Mouse (Mus musculus): ENCODE data around the gene Cdkn1b. TPM values are rescaled to one million over a fixed set of nuclear protein-coding genes. Genes with fewer than 3 reads are reported as not detected.
A peak's percentile ranks its signal among the peaks of the same experiment; 100 is the strongest.

Gene Cdkn1b
- total RNA-seq, 2 experiments from 2014 or later = 55.5 to 62.2 TPM

DNA sequence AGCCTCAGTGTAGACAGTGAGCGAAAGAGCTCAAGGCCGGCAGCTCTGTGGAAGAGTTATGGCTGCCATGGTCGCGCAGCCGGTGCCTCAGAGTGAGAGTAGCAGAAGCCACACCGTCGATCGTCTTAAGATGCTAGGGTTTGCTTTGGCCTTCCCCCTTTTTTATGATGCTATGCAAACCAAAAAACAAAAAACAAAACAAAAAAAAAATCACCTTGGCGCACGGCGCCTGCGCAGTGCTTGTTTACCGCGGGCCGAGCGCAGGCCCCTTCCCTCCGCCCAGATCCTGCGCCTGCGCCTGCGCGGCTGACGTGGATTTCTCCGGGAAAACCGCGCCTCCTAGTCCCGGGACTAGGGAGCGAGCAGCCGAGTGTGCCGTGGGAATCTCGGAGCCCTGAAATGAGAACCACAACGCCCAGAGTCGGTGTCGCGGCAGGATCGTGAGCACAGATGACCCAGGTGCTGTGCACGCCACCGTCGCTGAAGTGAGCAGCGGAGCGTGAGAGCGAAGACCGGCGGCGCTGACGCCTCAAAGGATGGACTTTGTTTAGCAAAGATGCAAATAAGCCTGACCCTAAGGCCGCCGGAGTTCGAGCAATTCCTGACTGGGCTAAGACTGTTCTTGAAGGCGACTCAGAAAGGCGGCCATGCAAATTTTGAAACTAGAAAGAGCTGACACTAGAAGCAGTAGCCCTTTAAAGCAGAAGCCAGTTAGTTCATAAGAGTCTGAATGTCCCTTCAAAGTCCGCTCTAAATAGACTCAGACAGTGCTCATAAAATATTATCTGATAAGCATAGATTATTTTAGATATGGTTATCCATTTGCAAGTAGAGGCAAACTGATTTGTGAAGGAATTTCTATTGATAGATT is 21.9 kb upstream of the Cdkn1b start, which contains the start of gene Gpr19:
Gpr19 (minus strand) TSS at position 484 of the 871 bp plus-strand sequence.
- intact Hi-C loops (cut with DNase I) = no loop called here
- DNase-seq = peak; percentile 92

- intact Hi-C loops (cut with DNase I) = no loop called here
- no peak for DNase-seq
These were observed 16.8 kb upstream of the Cdkn1b start for GRCm38 (mm10) chr6:134903368-134903767.

DNA sequence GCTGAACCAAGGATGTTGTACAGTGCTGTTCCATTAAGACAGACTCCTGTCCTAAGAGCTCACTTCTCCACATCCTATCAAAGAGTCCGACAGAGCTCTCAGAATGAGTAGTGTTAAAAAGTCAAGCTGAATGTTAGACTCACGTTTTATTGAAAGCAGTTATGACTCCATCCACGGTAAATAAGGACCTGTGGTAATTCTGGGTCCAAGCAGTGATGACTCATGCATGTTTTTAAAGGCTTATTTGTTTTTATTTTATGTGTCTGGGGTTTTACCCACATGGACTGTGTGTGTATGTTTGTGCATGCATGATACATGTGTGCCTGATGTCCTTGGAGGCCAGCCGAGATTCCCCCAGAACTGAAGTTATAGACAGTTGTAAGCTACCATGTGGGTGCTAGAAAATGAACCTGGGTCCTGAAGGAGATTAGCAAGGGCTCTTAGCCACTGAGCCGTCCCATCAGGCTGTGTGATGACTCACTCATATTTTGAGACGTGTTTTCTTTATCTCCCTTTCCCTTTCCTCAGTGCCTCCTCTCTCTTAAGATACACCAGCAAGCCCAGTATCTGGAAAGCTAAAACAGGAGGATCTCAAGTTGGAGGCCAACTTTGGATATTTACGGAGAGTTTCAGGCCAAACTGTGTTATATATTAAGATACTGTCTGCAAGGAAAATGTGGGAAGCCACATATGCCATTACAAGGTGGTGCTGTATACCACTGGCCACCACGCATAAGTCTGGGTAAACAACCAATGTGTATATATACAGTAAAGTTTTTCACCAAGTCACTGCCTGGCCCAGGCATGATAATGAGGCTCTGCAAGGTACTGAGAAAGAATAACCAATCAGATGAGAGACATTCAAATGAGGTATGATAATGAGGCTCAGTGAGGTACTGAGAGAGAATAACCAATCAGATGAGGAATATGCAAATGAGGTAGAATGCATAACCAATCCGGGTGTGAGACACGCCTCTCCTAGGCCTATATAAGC is 16.0 kb upstream of the Cdkn1b start:
- intact Hi-C loops (cut with DNase I) = no loop called here
- DNase-seq = no peak

GRCm38 (mm10) chr6:134905811-134906210 is 14.4 kb upstream of the Cdkn1b start:
- DNase-seq = no peak
- intact Hi-C loops (cut with DNase I) = no loop called here

- intact Hi-C loops (cut with DNase I) = no loop called here
- DNase-seq = no peak
These were observed 5.7 kb upstream of the Cdkn1b start for GRCm38 (mm10) chr6:134914523-134914922.

GRCm38 (mm10) chr6:134916641-134917040 is 3.6 kb upstream of the Cdkn1b start:
- no peak for DNase-seq
- intact Hi-C loops (cut with DNase I) = no loop called here

GRCm38 (mm10) chr6:134917087-134917486 is 3.1 kb upstream of the Cdkn1b start:
- peak; percentile 36 for DNase-seq
- intact Hi-C loops (cut with DNase I) = no loop called here

GRCm38 (mm10) chr6:134918769-134919168 is 1.4 kb upstream of the Cdkn1b start:
- no peak for DNase-seq
- intact Hi-C loops (cut with DNase I) = no loop called here

DNA sequence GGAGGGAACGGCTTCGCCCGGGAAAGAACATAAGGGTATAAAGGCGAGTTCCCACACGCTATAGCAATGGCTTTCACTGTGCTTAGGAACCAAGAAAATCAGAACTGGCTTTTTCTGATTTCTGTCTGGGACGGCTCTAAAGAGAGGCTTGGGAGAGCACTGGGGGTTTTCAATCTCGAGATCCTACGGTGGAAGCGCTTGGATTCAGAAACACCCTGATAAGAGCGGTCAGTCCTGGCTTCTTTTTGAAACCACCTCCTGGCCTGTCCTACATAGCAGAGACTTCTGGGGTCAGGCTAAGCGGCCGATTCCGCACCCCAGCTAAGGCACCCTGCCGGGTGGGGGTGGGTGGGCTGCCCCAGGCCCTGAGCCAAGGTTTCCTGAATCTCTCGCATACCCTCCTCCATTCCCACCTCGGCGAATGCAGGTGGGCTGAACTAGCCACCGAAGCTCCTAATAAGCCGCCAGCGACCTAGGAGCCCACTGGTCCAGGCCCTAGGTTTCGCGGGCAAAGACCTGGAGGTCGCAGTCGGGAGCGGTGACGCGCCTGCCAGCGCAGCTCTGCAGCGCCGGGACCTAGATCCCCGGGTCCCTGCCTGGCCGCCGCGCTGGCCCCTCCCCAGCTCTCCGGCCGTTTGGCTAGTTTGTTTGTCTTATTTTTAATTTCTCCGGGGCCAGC is 551 bp upstream of the Cdkn1b start:
- DNase-seq = no peak
- intact Hi-C loops (cut with DNase I) = no loop called here

- DNase-seq = peak; percentile 71
- intact Hi-C loops (cut with DNase I) = no loop called here
These were observed 953 bp downstream of the Cdkn1b start for GRCm38 (mm10) chr6:134921014-134921694.

DNA sequence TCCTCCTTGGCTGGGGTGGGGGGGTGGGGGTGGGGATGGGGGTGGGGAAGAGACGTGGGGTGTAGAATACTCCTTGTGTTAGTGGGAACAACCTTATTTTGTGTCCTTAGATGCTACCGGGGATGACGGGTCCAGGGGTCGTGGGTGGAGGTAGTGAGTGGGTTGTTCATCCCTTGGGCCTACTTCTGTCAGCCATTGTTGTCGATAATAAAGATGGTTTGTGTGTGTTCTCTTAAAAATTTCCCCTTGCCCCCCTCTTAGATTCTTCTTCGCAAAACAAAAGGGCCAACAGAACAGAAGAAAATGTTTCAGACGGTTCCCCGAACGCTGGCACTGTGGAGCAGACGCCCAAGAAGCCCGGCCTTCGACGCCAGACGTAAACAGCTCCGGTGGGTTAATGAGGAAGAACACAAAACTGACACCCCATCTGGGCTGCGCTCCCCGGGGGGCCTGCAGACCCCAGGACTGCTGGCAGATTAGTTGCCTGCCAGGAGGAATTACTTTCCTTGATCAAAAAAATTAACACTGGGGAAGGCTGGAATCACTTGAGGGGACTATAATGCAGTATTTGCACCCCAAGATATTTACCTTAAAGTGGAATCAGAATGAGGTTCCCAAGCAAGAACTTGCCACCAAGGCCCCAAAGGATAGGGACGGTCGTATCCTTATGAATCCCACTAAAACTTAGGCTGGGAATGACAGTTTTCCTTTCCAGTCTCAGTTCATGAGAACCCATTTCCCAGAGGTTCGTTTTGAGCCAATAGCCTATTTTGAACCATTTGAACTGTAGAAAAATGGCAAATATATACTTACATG is 1.7 kb downstream of the Cdkn1b start:
- DNase-seq = peak; percentile 40
- intact Hi-C loops (cut with DNase I) = no loop called here

GRCm38 (mm10) chr6:134922511-134923195 is 2.5 kb downstream of the Cdkn1b start:
- intact Hi-C loops (cut with DNase I) = no loop called here
- DNase-seq = no peak

- intact Hi-C loops (cut with DNase I) = no loop called here
- no peak for DNase-seq
These were observed 3.5 kb downstream of the Cdkn1b start for GRCm38 (mm10) chr6:134923670-134924069.

- intact Hi-C loops (cut with DNase I) = no loop called here
These were observed 4.1 kb downstream of the Cdkn1b start for GRCm38 (mm10) chr6:134924262-134924661.

GRCm38 (mm10) chr6:134925673-134926337 is 5.6 kb downstream of the Cdkn1b start:
- intact Hi-C loops (cut with DNase I) = no loop called here

More at GRCm38 (mm10) chr6:134924262-134924661, 4.1 kb downstream of the Cdkn1b start:
- no peak for DNase-seq

GRCm38 (mm10) chr6:134926338-134926705 is 6.1 kb downstream of the Cdkn1b start:
- DNase-seq = no peak
- intact Hi-C loops (cut with DNase I) = no loop called here

More at GRCm38 (mm10) chr6:134925673-134926337, 5.6 kb downstream of the Cdkn1b start:
- no peak for DNase-seq

- peak; percentile 55 for DNase-seq
- intact Hi-C loops (cut with DNase I) = no loop called here
These were observed 6.8 kb downstream of the Cdkn1b start for GRCm38 (mm10) chr6:134926803-134927594.
